Mouse (Mus musculus): Measurements from ENCODE around the gene Twf2. TPM values are rescaled to one million over a fixed set of nuclear protein-coding genes. Genes with fewer than 3 reads are reported as not detected.
"Not testable (repeated sequence)": the region's sequence is repeated elsewhere in the genome, so short reads cannot be mapped to it uniquely, and the experiment has no call there.

Gene Twf2
- polyA plus RNA-seq, 1 experiment, result 29.7 TPM

- Histone ChIP-seq H3K27me3 (replicated peaks; ENCODE audit: control insufficient read depth, insufficient read depth, low read length) (no peaks in the 10 kb centered on the region), H3K4me3 (ENCODE audit: insufficient read depth, low read depth, low read length) (no peak overlapping the region), H3K4me1 (ENCODE audit: control insufficient read depth, insufficient read depth, low read length) (peaks cover 19% of the 10 kb centered on the region; the same call in 1 of the 2 replicates), H3K27ac (ENCODE audit: insufficient read depth, low read depth, low read length) (0 out of 2 replicates have a peak overlapping the region, but pooled peaks have one; percentile 85), H3K36me3 (ENCODE audit: control insufficient read depth, insufficient read depth, low read length) (no peaks in the 10 kb centered on the region)
- 87% methylated on average over 9 of the region's 9 CpGs for WGBS
- TF ChIP-seq POLR2A (IDR thresholded peaks at IDR 0.05; ENCODE audit: low read depth, low read length), result no peak
- no peak for TF ChIP-seq CTCF (conservative IDR thresholded peaks at IDR 0.05; ENCODE audit: insufficient read depth, insufficient read length, low read depth, low read length)
- DNase-seq, result no peak
These were observed 43.7 kb upstream of the Twf2 start for GRCm38 (mm10) chr9:106159237-106159636.

GRCm38 (mm10) chr9:106159784-106160301 is 43.1 kb upstream of the Twf2 start:
- Histone ChIP-seq H3K36me3 (ENCODE audit: control insufficient read depth, insufficient read depth, low read length) (no peaks in the 10 kb centered on the region), H3K27me3 (replicated peaks; ENCODE audit: control insufficient read depth, insufficient read depth, low read length) (no peaks in the 10 kb centered on the region)

DNA sequence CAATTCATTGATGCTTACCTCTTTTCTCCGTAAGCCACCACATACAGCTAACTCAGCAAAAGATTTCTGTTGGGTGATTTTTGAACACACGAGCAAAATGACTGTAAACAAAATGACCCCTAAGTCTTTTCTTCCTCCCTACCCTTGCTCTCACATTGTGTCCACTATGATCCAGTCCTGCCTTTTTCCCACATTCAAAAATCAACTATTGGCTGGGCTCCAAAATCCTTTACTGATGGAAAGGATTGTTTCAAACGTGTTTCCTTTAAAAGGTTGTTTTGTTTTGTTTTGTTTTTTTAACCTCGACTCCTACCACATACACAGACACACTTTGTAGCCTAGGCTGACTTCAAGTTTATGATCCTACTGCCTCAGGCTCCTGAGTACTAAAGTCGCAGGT is 42.5 kb upstream of the Twf2 start:
- TF ChIP-seq CTCF (conservative IDR thresholded peaks at IDR 0.05; ENCODE audit: insufficient read depth, insufficient read length, low read depth, low read length) (no peak), POLR2A (IDR thresholded peaks at IDR 0.05; ENCODE audit: low read depth, low read length) (no peak)
- no peaks in the 10 kb centered on the region for H3K36me3 ChIP-seq (ENCODE audit: control insufficient read depth, insufficient read depth, low read length)
- no peaks in the 10 kb centered on the region for H3K27me3 ChIP-seq (replicated peaks; ENCODE audit: control insufficient read depth, insufficient read depth, low read length)
- peaks cover 19% of the 10 kb centered on the region; the same call in 1 of the 2 replicates for H3K4me1 ChIP-seq (ENCODE audit: control insufficient read depth, insufficient read depth, low read length)
- no peak for DNase-seq
- peak overlapping the region; percentile 99 for H3K27ac ChIP-seq (ENCODE audit: insufficient read depth, low read depth, low read length)
- H3K4me3 ChIP-seq (ENCODE audit: insufficient read depth, low read depth, low read length), result peak overlapping the region; percentile 67
- WGBS, result 23% methylated on average over 5 of the region's 5 CpGs

More at GRCm38 (mm10) chr9:106159784-106160301, 43.1 kb upstream of the Twf2 start:
- TF ChIP-seq POLR2A (IDR thresholded peaks at IDR 0.05; ENCODE audit: low read depth, low read length), result peak; percentile 37
- TF ChIP-seq CTCF (conservative IDR thresholded peaks at IDR 0.05; ENCODE audit: insufficient read depth, insufficient read length, low read depth, low read length), result no peak
- H3K27ac ChIP-seq (ENCODE audit: insufficient read depth, low read depth, low read length), result peak overlapping the region; percentile 99
- peaks cover 19% of the 10 kb centered on the region; the same call in 1 of the 2 replicates for H3K4me1 ChIP-seq (ENCODE audit: control insufficient read depth, insufficient read depth, low read length)
- peak overlapping the region; percentile 67 for H3K4me3 ChIP-seq (ENCODE audit: insufficient read depth, low read depth, low read length)
- peak; percentile 98 for DNase-seq
- WGBS, result 6% methylated on average over 24 of the region's 24 CpGs

DNA sequence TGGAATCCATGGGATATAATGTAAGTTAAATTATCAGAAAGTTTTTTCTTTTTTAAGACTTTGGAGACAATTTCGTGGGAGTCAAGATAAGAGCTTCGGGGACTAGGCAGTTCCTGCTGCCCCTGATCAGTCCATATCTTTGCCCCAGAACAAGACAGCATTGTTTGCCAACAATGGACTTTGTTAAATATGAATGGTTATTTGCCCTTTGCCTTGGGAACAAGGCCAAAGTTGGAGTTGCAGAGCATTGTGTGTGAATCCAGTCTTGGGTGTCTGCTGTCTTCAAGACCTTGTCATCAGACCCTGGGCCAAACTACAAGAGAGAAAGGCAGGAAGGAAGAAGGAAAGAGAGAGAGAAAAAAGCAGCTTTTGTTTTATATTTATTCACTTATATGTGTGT is 36.2 kb upstream of the Twf2 start:
- H3K36me3 ChIP-seq (ENCODE audit: control insufficient read depth, insufficient read depth, low read length), result no peaks in the 10 kb centered on the region
- peaks cover 7% of the 10 kb centered on the region for H3K4me1 ChIP-seq (ENCODE audit: control insufficient read depth, insufficient read depth, low read length)
- no peak for TF ChIP-seq CTCF (conservative IDR thresholded peaks at IDR 0.05; ENCODE audit: insufficient read depth, insufficient read length, low read depth, low read length)
- TF ChIP-seq POLR2A (IDR thresholded peaks at IDR 0.05; ENCODE audit: low read depth, low read length), result no peak
- no peak overlapping the region for H3K4me3 ChIP-seq (ENCODE audit: insufficient read depth, low read depth, low read length)
- H3K27ac ChIP-seq (ENCODE audit: insufficient read depth, low read depth, low read length), result no peak overlapping the region
- no peak for DNase-seq
- H3K27me3 ChIP-seq (replicated peaks; ENCODE audit: control insufficient read depth, insufficient read depth, low read length), result no peaks in the 10 kb centered on the region
- WGBS, result 77% methylated on average over 2 of the region's 2 CpGs

GRCm38 (mm10) chr9:106167241-106167640 is 35.7 kb upstream of the Twf2 start:
- Histone ChIP-seq H3K4me1 (ENCODE audit: control insufficient read depth, insufficient read depth, low read length) (peaks cover 7% of the 10 kb centered on the region), H3K27me3 (replicated peaks; ENCODE audit: control insufficient read depth, insufficient read depth, low read length) (no peaks in the 10 kb centered on the region), H3K27ac (ENCODE audit: insufficient read depth, low read depth, low read length) (no peak overlapping the region), H3K4me3 (ENCODE audit: insufficient read depth, low read depth, low read length) (no peak overlapping the region), H3K36me3 (ENCODE audit: control insufficient read depth, insufficient read depth, low read length) (no peaks in the 10 kb centered on the region)
- TF ChIP-seq POLR2A (IDR thresholded peaks at IDR 0.05; ENCODE audit: low read depth, low read length) (no peak), CTCF (conservative IDR thresholded peaks at IDR 0.05; ENCODE audit: insufficient read depth, insufficient read length, low read depth, low read length) (no peak)
- 85% methylated on average over 3 of the region's 3 CpGs for WGBS
- DNase-seq, result no peak

DNA sequence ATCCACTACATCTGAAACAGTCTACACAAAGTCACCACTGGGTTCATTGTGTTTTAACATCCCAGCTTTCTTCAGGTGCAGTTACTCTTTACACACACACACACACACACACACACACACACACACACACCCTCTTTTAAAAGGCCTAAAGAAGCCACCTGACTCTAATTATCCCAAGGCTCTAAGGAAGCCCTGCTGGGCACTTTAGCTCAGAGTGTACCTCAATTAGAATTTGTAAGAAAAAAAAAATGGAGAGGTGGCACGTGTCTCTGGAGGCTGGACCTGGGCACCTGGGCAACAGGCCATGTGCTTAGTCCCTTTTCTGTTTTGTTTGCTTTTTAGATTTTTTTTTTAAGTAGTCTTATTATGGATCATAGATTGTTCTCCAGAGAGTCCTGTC is 35.2 kb upstream of the Twf2 start:
- 32% methylated on average over 1 of the region's 1 CpGs for WGBS
- H3K4me3 ChIP-seq (ENCODE audit: insufficient read depth, low read depth, low read length), result no peak overlapping the region
- TF ChIP-seq CTCF (conservative IDR thresholded peaks at IDR 0.05; ENCODE audit: insufficient read depth, insufficient read length, low read depth, low read length), result no peak
- TF ChIP-seq POLR2A (IDR thresholded peaks at IDR 0.05; ENCODE audit: low read depth, low read length), result no peak
- peaks cover 7% of the 10 kb centered on the region for H3K4me1 ChIP-seq (ENCODE audit: control insufficient read depth, insufficient read depth, low read length)
- H3K27me3 ChIP-seq (replicated peaks; ENCODE audit: control insufficient read depth, insufficient read depth, low read length), result no peaks in the 10 kb centered on the region
- no peak for DNase-seq
- no peaks in the 10 kb centered on the region for H3K36me3 ChIP-seq (ENCODE audit: control insufficient read depth, insufficient read depth, low read length)
- H3K27ac ChIP-seq (ENCODE audit: insufficient read depth, low read depth, low read length), result no peak overlapping the region

GRCm38 (mm10) chr9:106169006-106169405 is 33.9 kb upstream of the Twf2 start:
- not testable (repeated sequence) for DNase-seq; H3K27ac ChIP-seq (ENCODE audit: insufficient read depth, low read depth, low read length); H3K36me3 ChIP-seq (ENCODE audit: control insufficient read depth, insufficient read depth, low read length); H3K4me3 ChIP-seq (ENCODE audit: insufficient read depth, low read depth, low read length); H3K27me3 ChIP-seq (replicated peaks; ENCODE audit: control insufficient read depth, insufficient read depth, low read length)
- WGBS, result 40% methylated on average over 1 of the region's 1 CpGs
- peaks cover 10% of the 10 kb centered on the region for H3K4me1 ChIP-seq (ENCODE audit: control insufficient read depth, insufficient read depth, low read length)

All from kidney, adult 2 months (tissue).